Mouse (Mus musculus) forebrain, embryonic 11.5 days (tissue): ENCODE measurements around the gene Scarb2. TPM values are rescaled to one million over a fixed set of nuclear protein-coding genes. Genes with fewer than 3 reads are reported as not detected.
"Not testable (repeated sequence)": the region's sequence is repeated elsewhere in the genome, so short reads cannot be mapped to it uniquely, and the experiment has no call there.

Experiments used
- ATAC-seq: fragments of 200-750 bp; cut with Nextera tagmentation; replicated peaks from 2 replicates; pipeline ENCODE4 v1.8.0; 2017; ENCODE audit warnings: moderate TSS enrichment; ENCODE audit not compliant: low FRiP score
- DNase-seq: peaks from one replicate; pipeline ENCODE4 v3.0.0-alpha.2; 2017; ENCODE audit warnings: low spot score
- H3K27ac ChIP-seq: fragments of 300-500 bp; sonication (generic); 2 replicates; pipeline ENCODE4 v1.5.1; 2014; ENCODE audit warnings: low read depth, low read length
- H3K27me3 ChIP-seq: fragments of 300-500 bp; sonication (generic); 2 replicates; pipeline ENCODE4 v1.6.1; 2014; ENCODE audit warnings: mild to moderate bottlenecking, low read length, mixed read lengths; ENCODE audit not compliant: control insufficient read depth, insufficient read depth
- H3K36me3 ChIP-seq: fragments of 300-500 bp; sonication (generic); 2 replicates; pipeline ENCODE4 v1.6.1; 2014; ENCODE audit warnings: mild to moderate bottlenecking, low read length, moderate library complexity, mixed read lengths; ENCODE audit not compliant: control insufficient read depth, insufficient read depth
- H3K4me1 ChIP-seq: fragments of 300-500 bp; sonication (generic); replicated peaks from 2 replicates; pipeline ENCODE4 v1.6.1; 2014; ENCODE audit warnings: low read length, mixed read lengths; ENCODE audit not compliant: control insufficient read depth, insufficient read depth
- H3K4me2 ChIP-seq: fragments of 300-500 bp; sonication (generic); 2 replicates; pipeline ENCODE4 v1.6.1; 2014; ENCODE audit warnings: low read depth, mild to moderate bottlenecking, low read length, moderate library complexity, mixed read lengths; ENCODE audit not compliant: severe bottlenecking
- H3K4me3 ChIP-seq: fragments of 300-500 bp; sonication (generic); 2 replicates; pipeline ENCODE4 v1.5.1; 2014; ENCODE audit warnings: low read depth, low read length
- H3K9ac ChIP-seq: fragments of 300-500 bp; sonication (generic); 2 replicates; pipeline ENCODE4 v1.6.1; 2014; ENCODE audit warnings: low read length
- H3K9me3 ChIP-seq: fragments of 300-500 bp; sonication (generic); 2 replicates; pipeline ENCODE4 v1.6.1; 2016; ENCODE audit warnings: low read length, mixed read lengths; ENCODE audit not compliant: control insufficient read depth
- WGBS: fragments of 180-500 bp; shearing (Covaris S2); extraction: QIAGEN DNeasy Blood & Tissue Kit; methylation state at CpG from one replicate; pipeline ENCODE4 v1.1.7; 2014; 5-methylcytosine and 5-hydroxymethylcytosine counted together
- polyA plus RNA-seq: library from polyadenylated mRNA; unstranded; fragments of >200 nt; fragmentation: Nextera tagmentation; extraction: Ambion mirVana; gene quantifications from 2 replicates; pipeline ENCODE4 v1.2.1, GENCODE M21; 2014

Gene Scarb2
- polyA plus RNA-seq, result 10.4 and 10.5 TPM in 2 replicates

DNA sequence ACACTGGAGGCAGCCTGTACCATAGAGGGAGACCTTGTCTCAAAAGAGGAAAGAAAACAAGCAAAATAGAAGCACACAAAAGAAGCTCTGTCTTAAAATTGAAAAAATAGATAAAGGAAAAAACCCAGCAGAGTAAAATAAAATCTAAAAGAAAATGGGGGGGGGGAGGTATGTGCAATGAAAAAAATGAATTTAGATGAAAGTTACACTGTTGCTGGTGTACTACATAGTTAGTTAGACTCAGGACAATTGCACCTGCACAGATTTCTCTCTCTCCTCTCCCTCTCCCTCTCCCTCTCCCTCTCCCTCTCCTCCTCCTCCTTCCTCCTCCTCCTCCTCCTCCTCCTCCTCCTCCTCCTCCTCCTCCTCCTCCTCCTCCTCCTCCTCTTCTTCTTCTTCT, at the start of gene Scarb2:
Gene Scarb2, minus strand, starts transcription at position 101 of the 400 bp plus-strand sequence.
- no peak for ATAC-seq
- H3K4me1 ChIP-seq, result no peaks in the 10 kb centered on the region; the same call in 1 of the 2 replicates

DNA sequence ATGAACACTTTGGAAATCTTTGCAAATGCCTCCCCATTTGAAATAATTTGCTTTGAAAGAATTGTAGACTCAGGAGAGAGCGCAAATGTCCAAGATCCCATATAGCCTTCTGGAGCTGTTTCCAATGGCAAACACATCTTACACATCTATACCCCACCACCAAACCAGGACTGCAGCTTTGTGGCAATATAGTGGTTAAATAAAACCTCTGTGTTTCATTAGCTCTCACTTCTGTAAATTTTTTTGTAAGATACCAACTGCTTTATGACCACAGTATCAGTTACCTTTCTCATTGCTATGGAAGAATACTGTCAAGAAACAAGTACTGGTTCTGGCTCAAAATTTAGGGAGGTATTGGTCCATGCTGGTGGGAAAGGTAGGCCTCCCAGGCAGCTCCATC, 49.3 kb upstream of the Scarb2 start:
- DNase-seq (no peak), ATAC-seq (no peak)
- Histone ChIP-seq H3K9me3 (no peaks in the 10 kb centered on the region; the same call in 1 of the 2 replicates), H3K36me3 (no peaks in the 10 kb centered on the region), H3K9ac (no peak overlapping the region), H3K27ac (no peak overlapping the region), H3K4me2 (no peak overlapping the region), H3K4me3 (no peak overlapping the region), H3K27me3 (no peaks in the 10 kb centered on the region), H3K4me1 (no peaks in the 10 kb centered on the region)
- WGBS, result 89% methylated on average over 1 of the region's 1 CpGs

More for the DNA sequence above, at the start of gene Scarb2:
- H3K4me2 ChIP-seq, result peak within 1 kb of the TSS; percentile 70; the same call in 1 of the 2 replicates
- H3K4me3 ChIP-seq, result peak within 1 kb of the TSS; percentile 76
- H3K27me3 ChIP-seq, result no peaks in the 10 kb centered on the region
- H3K27ac ChIP-seq, result peak within 1 kb of the TSS; percentile 95; the same call in 1 of the 2 replicates
- H3K36me3 ChIP-seq, result no peaks in the 10 kb centered on the region
- no peaks in the 10 kb centered on the region for H3K9me3 ChIP-seq
- peak within 1 kb of the TSS; percentile 93 for H3K9ac ChIP-seq
- no peak for DNase-seq

DNA sequence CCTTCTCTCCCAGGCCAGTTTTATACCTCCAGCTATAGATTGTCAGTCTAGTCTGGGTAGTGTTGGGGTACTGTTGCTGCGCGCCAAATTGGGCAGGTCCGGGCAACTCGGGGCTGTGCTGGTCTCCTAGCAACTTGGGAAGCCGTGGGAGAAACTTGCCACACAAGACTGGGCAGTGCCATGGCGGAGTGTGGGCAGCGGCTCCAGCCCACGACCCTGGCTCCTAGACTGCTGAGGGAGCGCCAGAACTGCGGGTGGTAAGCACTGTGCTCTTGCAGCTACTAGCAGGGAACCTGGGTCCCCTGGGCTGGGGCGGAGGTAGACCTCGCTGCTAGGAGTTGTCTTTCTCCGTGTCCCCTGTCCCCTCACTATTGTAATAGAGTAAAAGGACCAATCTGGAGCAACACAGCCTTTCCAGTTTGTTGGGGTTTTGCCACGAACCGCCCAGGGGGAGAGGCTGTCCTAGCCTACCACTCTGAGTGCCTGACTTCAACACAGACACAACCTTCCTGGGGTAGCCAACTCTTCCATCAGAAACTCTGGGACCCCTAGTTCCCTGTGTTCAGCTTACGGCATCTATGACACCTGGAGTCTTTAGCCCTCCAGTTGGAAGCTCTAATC, 48.4 kb upstream of the Scarb2 start, which contains the start of gene Fam47e:
Gene Fam47e, plus strand, starts transcription at position 179 of the 621 bp plus-strand sequence.
- no peaks in the 10 kb centered on the region for H3K36me3 ChIP-seq
- no peak within 1 kb of the TSS for H3K9ac ChIP-seq
- DNase-seq (no peak), ATAC-seq (no peak)
- H3K4me3 ChIP-seq, result no peak within 1 kb of the TSS
- no peaks in the 10 kb centered on the region; the same call in 1 of the 2 replicates for H3K9me3 ChIP-seq
- H3K4me2 ChIP-seq, result no peak within 1 kb of the TSS
- no peaks in the 10 kb centered on the region for H3K27me3 ChIP-seq
- WGBS, result 73% methylated on average over 16 of the region's 16 CpGs
- no peaks in the 10 kb centered on the region for H3K4me1 ChIP-seq
- H3K27ac ChIP-seq, result no peak within 1 kb of the TSS

DNA sequence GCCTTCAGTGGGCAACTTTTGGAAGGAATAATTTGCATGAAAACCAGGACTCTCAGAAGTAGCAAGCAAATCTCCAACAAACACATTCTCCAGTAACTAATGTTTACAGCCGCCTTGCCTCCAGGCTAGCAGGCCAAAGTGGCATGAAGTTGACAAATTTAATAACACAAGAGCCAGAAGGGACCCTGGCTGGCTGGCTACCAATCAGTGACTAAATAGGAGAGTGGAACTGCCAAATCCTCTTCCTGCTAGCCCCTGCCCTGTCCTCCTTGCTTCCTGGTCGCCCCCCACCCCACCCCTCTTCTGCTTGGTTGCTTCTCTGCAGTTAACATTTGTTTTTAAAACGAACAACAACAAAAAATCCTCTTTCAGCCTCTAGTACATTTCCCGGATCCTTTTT, 47.8 kb upstream of the Scarb2 start:
- Histone ChIP-seq H3K4me1 (no peaks in the 10 kb centered on the region), H3K27me3 (no peaks in the 10 kb centered on the region), H3K9ac (no peak overlapping the region), H3K4me2 (no peak overlapping the region), H3K27ac (no peak overlapping the region), H3K9me3 (no peaks in the 10 kb centered on the region; the same call in 1 of the 2 replicates), H3K4me3 (no peak overlapping the region), H3K36me3 (no peaks in the 10 kb centered on the region)
- 84% methylated on average over 4 of the region's 4 CpGs for whole genome bisulfite sequencing
- DNase-seq, result no peak
- no peak for ATAC-seq

DNA sequence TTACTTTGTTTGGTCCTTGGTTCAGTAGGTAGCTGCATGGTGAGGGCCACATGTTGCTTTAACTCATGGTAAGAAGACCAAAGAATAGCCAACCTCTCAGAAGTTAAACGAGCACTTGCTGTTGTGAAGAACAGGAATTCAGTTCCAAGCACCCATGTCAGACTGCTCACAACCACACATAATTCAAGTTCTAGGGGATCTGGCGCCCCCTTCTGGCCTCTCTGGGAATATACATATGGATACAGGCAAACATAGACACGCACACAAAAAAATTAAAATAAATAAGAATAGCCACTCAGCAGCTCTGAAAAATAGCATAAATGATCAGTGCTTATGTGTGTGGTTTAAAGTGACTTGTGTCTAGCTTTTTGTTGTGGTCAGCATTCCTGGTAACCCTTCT, 47.3 kb upstream of the Scarb2 start:
- Histone ChIP-seq H3K4me1 (no peaks in the 10 kb centered on the region), H3K27me3 (no peaks in the 10 kb centered on the region), H3K36me3 (no peaks in the 10 kb centered on the region), H3K9ac (no peak overlapping the region), H3K4me2 (no peak overlapping the region), H3K9me3 (no peaks in the 10 kb centered on the region; the same call in 1 of the 2 replicates), H3K4me3 (no peak overlapping the region), H3K27ac (no peak overlapping the region)
- ATAC-seq (no peak), DNase-seq (no peak)
- 69% methylated on average over 3 of the region's 3 CpGs for WGBS

GRCm38 (mm10) chr5:92552611-92553010, 46.0 kb upstream of the Scarb2 start:
- Histone ChIP-seq H3K27me3 (no peaks in the 10 kb centered on the region), H3K36me3 (no peaks in the 10 kb centered on the region), H3K4me3 (no peak overlapping the region), H3K9ac (no peak overlapping the region), H3K4me1 (no peaks in the 10 kb centered on the region), H3K9me3 (no peaks in the 10 kb centered on the region; the same call in 1 of the 2 replicates), H3K27ac (no peak overlapping the region), H3K4me2 (no peak overlapping the region)
- ATAC-seq (no peak), DNase-seq (no peak)
- WGBS, result 87% methylated on average over 2 of the region's 2 CpGs

DNA sequence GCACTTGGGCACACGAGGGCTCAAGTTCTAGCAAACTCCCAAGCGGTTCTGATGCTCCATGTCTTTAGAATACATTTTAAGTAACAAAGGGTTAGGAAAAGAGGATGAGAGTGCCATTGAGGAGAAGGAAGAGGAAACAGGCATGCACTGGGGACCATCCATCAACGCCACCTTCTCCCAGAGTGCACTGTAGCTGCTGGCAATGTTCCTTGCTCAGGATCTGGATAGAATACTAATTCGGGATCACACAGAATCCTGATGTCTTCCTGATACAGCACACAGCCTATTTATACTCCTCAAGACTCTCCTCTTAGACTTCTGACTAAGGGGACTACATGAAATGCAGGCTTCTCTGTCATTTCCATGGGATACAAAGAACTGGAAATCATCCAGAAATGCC, 33.1 kb upstream of the Scarb2 start:
- Histone ChIP-seq H3K4me2 (no peak overlapping the region), H3K9ac (no peak overlapping the region), H3K4me3 (no peak overlapping the region), H3K4me1 (no peaks in the 10 kb centered on the region), H3K36me3 (no peaks in the 10 kb centered on the region), H3K9me3 (no peaks in the 10 kb centered on the region), H3K27me3 (no peaks in the 10 kb centered on the region), H3K27ac (no peak overlapping the region)
- DNase-seq (no peak), ATAC-seq (no peak)
- 88% methylated on average over 4 of the region's 4 CpGs for WGBS

DNA sequence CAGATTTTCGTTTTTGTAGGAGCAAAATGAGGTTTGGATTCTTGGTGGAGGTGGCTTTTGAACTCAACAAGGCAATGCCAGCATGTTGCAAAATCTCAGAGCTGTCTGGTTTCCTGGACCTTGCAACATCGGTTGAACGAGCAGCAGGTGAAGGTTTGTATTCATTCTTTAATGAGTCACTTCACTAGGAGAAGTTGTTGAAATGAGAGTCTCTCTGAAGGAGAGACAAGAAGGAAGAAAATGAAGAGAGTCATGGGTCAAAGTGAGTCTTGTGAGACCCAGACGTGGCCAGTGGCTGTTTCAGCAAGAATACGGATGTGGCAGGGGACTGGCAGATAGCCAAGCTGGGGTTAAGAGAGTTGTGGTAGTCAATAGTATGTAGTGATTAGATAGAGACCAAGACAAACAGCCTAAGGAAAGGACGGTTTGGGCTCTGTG, 18.2 kb upstream of the Scarb2 start:
- no peaks in the 10 kb centered on the region for H3K9me3 ChIP-seq
- H3K9ac ChIP-seq, result no peak overlapping the region
- no peak overlapping the region for H3K27ac ChIP-seq
- WGBS, result 83% methylated on average over 6 of the region's 6 CpGs
- H3K4me1 ChIP-seq, result no peaks in the 10 kb centered on the region
- H3K4me2 ChIP-seq, result no peak overlapping the region
- H3K4me3 ChIP-seq, result no peak overlapping the region
- no peaks in the 10 kb centered on the region for H3K36me3 ChIP-seq
- DNase-seq (no peak), ATAC-seq (no peak)
- no peaks in the 10 kb centered on the region for H3K27me3 ChIP-seq

DNA sequence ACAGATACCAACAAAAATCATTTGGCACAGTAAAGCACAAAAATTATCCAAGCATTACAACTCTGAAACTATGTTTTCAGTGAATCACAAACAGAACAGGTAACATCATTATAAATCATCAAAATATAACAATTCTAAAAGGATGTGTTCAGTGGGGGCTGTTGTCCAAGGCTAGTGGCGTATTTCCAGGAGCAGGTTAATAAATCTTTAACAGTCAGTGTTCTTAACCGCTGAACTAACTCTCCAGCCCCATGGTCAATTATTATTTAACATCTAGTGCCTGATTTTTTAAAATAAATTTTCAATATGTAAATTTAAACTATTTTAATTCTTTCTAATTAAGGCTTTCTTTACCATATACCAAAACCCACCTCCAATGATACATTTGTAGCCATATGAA, 14.5 kb upstream of the Scarb2 start:
- H3K9me3 ChIP-seq, H3K9ac ChIP-seq, H3K27ac ChIP-seq, H3K4me2 ChIP-seq, ATAC-seq, DNase-seq, H3K4me1 ChIP-seq, H3K27me3 ChIP-seq, H3K36me3 ChIP-seq, H3K4me3 ChIP-seq: not testable (repeated sequence)
- WGBS, result 86% methylated on average over 2 of the region's 2 CpGs
